Mouse (Mus musculus) stomach, postnatal 0 days (tissue): ENCODE measurements at regions not wholly inside any gene's neighbourhood (a gene's known extent, or its start where the extent isn't known, plus 50 kb on each side); places are given as distances from the start of the nearest gene placed in this dataset.
A peak's percentile ranks its signal among the peaks of the same experiment; 100 is the strongest.

Source experiments
- ATAC-seq: fragments of 200-750 bp; cut with Nextera tagmentation; 2 replicates; pipeline ENCODE4 v1.8.0; 2017; ENCODE audit not compliant: low FRiP score, low TSS enrichment
- DNase-seq: peaks from one replicate; pipeline ENCODE4 v3.0.0-alpha.2; 2016; ENCODE audit warnings: low spot score
- H3K27ac ChIP-seq: fragments of 300-500 bp; sonication (generic); replicated peaks from 2 replicates; pipeline ENCODE4 v1.5.1; 2014; ENCODE audit warnings: mild to moderate bottlenecking, control low read depth
- H3K27me3 ChIP-seq: fragments of 300-500 bp; sonication (generic); 2 replicates; pipeline ENCODE4 v1.6.1; 2014; ENCODE audit warnings: low read length; ENCODE audit not compliant: control insufficient read depth, insufficient read depth
- H3K36me3 ChIP-seq: fragments of 300-500 bp; sonication (generic); 2 replicates; pipeline ENCODE4 v1.6.1; 2014; ENCODE audit warnings: low read length, mixed read lengths; ENCODE audit not compliant: control insufficient read depth, insufficient read depth
- H3K4me1 ChIP-seq: fragments of 300-500 bp; sonication (generic); replicated peaks from 2 replicates; pipeline ENCODE4 v1.6.1; 2014; ENCODE audit warnings: antibody characterized with exemption; ENCODE audit not compliant: control insufficient read depth, insufficient read depth
- H3K4me2 ChIP-seq: fragments of 300-500 bp; sonication (generic); replicated peaks from 2 replicates; pipeline ENCODE4 v1.6.1; 2014; ENCODE audit warnings: low read depth, mild to moderate bottlenecking, control low read depth, moderate library complexity
- H3K4me3 ChIP-seq: fragments of 300-500 bp; sonication (generic); 2 replicates; pipeline ENCODE4 v1.5.1; 2014; ENCODE audit warnings: low read depth, low read length, control low read depth
- H3K9ac ChIP-seq: fragments of 300-500 bp; sonication (generic); 2 replicates; pipeline ENCODE4 v1.6.1; 2014; ENCODE audit warnings: mild to moderate bottlenecking, low read length, control low read depth, mixed read lengths
- H3K9me3 ChIP-seq: fragments of 300-500 bp; sonication (generic); 2 replicates; pipeline ENCODE4 v1.6.1; 2016; ENCODE audit warnings: low read length; ENCODE audit not compliant: control insufficient read depth
- CTCF ChIP-seq: IDR thresholded peaks from 2 replicates; pipeline ENCODE4 v1.5.1; 2016; ENCODE audit warnings: antibody characterized with exemption, low read depth, mild to moderate bottlenecking, moderate library complexity
- EP300 ChIP-seq: optimal IDR thresholded peaks from 2 replicates; pipeline ENCODE3; 2016; ENCODE audit warnings: antibody characterized with exemption
- WGBS: fragments of 180-500 bp; shearing (Covaris S2); extraction: QIAGEN DNeasy Blood & Tissue Kit; methylation state at CpG from one replicate; pipeline ENCODE4 v1.1.7; 2014; 5-methylcytosine and 5-hydroxymethylcytosine counted together

DNA sequence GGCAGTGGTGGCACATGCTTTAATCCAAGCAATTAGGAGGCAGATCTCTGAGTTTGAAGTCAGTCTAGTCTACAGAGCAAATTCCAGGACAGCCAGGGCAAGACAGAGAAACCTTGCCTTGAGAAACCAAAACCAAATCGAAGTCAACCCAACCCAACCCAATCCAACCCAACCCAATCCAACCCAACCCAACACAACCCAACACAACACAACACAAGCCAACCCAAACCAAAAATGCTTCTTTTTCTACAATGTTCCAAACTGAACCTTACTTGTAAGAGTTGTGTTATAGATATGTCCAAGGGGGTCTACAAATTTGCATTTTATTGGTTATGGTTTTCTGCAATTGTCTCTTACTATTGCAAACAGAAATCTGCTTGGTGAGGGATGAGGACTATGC lies 52.8 kb upstream of the Chodl start:
- H3K9me3 ChIP-seq: no peaks in the 10 kb centered on the region
- TF ChIP-seq CTCF (no peak), EP300 (no peak)
- no peak overlapping the region for H3K4me3 ChIP-seq
- no peak overlapping the region for H3K4me2 ChIP-seq
- H3K27ac ChIP-seq: no peak overlapping the region
- no peak for DNase-seq
- no peak for ATAC-seq
- H3K36me3 ChIP-seq: no peaks in the 10 kb centered on the region
- WGBS: 69% methylated on average over 1 of the region's 1 CpGs
- H3K27me3 ChIP-seq: no peaks in the 10 kb centered on the region
- H3K4me1 ChIP-seq: no peaks in the 10 kb centered on the region
- no peak overlapping the region for H3K9ac ChIP-seq

DNA sequence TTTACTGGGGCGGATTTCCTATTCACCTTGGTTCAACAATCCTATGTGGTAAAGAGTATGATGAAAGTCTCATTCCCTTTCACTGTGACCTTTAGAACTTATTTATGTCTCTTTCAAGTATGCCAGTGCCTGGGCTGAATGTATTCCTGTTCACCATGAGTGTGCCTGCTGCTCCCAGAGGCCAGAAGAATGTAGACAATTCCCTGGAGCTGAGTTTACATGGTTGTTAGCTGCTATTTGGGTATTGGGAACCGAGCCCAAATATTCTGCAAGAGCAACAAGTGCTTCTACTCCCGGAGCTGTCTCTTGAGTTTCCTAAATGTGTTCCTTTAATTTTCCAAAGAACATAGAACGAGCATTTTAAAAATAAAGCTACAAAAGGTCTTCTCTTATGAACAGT lies 71.7 kb upstream of the Chodl start:
- no peak for DNase-seq
- no peak overlapping the region for H3K27ac ChIP-seq
- H3K4me3 ChIP-seq: no peak overlapping the region
- no peaks in the 10 kb centered on the region for H3K4me1 ChIP-seq
- no peaks in the 10 kb centered on the region for H3K36me3 ChIP-seq
- TF ChIP-seq EP300: no peak
- no peak for TF ChIP-seq CTCF
- H3K9me3 ChIP-seq: no peaks in the 10 kb centered on the region
- H3K9ac ChIP-seq: no peak overlapping the region
- no peak for ATAC-seq
- no peaks in the 10 kb centered on the region for H3K27me3 ChIP-seq
- H3K4me2 ChIP-seq: no peak overlapping the region
- 58% methylated on average over 4 of the region's 4 CpGs for WGBS

GRCm38 (mm10) chr16:78830957-78831356 lies 99.8 kb upstream of the Chodl start:
- Histone ChIP-seq H3K36me3 (no peaks in the 10 kb centered on the region), H3K4me3 (no peak overlapping the region), H3K27me3 (no peaks in the 10 kb centered on the region), H3K9ac (no peak overlapping the region), H3K4me1 (no peaks in the 10 kb centered on the region), H3K9me3 (no peaks in the 10 kb centered on the region), H3K4me2 (no peak overlapping the region), H3K27ac (no peak overlapping the region)
- ATAC-seq (no peak; the same call in 1 of the 2 replicates), DNase-seq (no peak)
- WGBS: 52% methylated on average over 7 of the region's 7 CpGs
- TF ChIP-seq EP300 (no peak), CTCF (no peak)

DNA sequence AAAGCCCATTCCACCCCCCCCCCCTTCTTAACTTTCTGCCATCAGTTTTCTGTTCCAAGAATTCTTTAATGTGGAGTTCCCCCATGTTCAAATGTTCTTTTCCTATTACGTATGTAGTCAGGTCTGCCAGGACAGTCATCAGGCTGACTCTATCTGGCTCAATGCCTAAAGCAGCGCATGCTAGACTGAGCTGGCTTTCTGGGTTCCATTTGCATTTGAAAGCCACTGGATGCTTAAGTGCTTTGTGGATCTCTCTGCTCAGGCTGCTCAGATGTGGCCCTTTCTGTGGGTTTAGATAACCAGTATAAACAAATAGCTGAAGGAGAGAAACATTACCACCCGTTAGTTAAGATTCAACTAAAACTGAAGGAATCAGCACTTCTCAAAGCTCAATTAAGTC lies 103.0 kb upstream of the Chodl start:
- ATAC-seq: no peak
- Histone ChIP-seq H3K9me3 (no peaks in the 10 kb centered on the region), H3K4me1 (no peaks in the 10 kb centered on the region), H3K36me3 (no peaks in the 10 kb centered on the region), H3K4me2 (no peak overlapping the region), H3K4me3 (no peak overlapping the region), H3K9ac (no peak overlapping the region), H3K27ac (no peak overlapping the region), H3K27me3 (no peaks in the 10 kb centered on the region)
- TF ChIP-seq EP300: no peak
- no peak for TF ChIP-seq CTCF
- DNase-seq: no peak
- WGBS: 17% methylated on average over 3 of the region's 3 CpGs

GRCm38 (mm10) chr16:78790064-78790463 lies 140.7 kb upstream of the Chodl start:
- WGBS: 43% methylated on average over 2 of the region's 2 CpGs
- no peak for DNase-seq

GRCm38 (mm10) chr16:78759226-78759625 lies 171.5 kb upstream of the Chodl start:
- H3K4me2 ChIP-seq: no peak overlapping the region
- H3K4me1 ChIP-seq: no peaks in the 10 kb centered on the region
- H3K36me3 ChIP-seq: no peaks in the 10 kb centered on the region
- TF ChIP-seq EP300 (no peak), CTCF (no peak)
- no peaks in the 10 kb centered on the region for H3K27me3 ChIP-seq
- no peak for ATAC-seq
- no peak overlapping the region for H3K4me3 ChIP-seq
- H3K27ac ChIP-seq: no peak overlapping the region
- no peak overlapping the region for H3K9ac ChIP-seq
- no peaks in the 10 kb centered on the region for H3K9me3 ChIP-seq
- no peak for DNase-seq

More at GRCm38 (mm10) chr16:78790064-78790463, 140.7 kb upstream of the Chodl start:
- Histone ChIP-seq H3K27me3 (no peaks in the 10 kb centered on the region), H3K36me3 (no peaks in the 10 kb centered on the region), H3K4me3 (no peak overlapping the region), H3K9ac (no peak overlapping the region), H3K4me1 (no peaks in the 10 kb centered on the region), H3K27ac (no peak overlapping the region), H3K4me2 (no peak overlapping the region), H3K9me3 (no peaks in the 10 kb centered on the region)
- peak; percentile 40; the same call in 1 of the 2 replicates for ATAC-seq
- TF ChIP-seq EP300 (no peak), CTCF (no peak)
